Mouse (Mus musculus) layer of hippocampus, postnatal 36 days (tissue): Measurements from ENCODE around the gene Hyal2. TPM values are rescaled to one million over a fixed set of nuclear protein-coding genes. Genes with fewer than 3 reads are reported as not detected.

Source experiments
- DNase-seq, 2 experiments: peaks; one replicate each; pipeline ENCODE4 v3.0.0; 2022
- total RNA-seq, 2 experiments: library from RNA; stranded (reverse); gene quantifications; 2 replicates each; pipeline ENCODE4 v1.2.3; 2021

The Hyal2 gene
- total RNA-seq, 2 experiments from 2014 or later: 13.0 to 13.5 TPM

- DNase-seq: no peak
Observed at GRCm38 (mm10) chr9:107612945-107613569, 45.3 kb downstream of the Hyal2 start.

GRCm38 (mm10) chr9:107615035-107615434 lies 47.3 kb downstream of the Hyal2 start:
- no peak for DNase-seq

- DNase-seq: no peak
Observed at GRCm38 (mm10) chr9:107617461-107617860, 49.7 kb downstream of the Hyal2 start.

GRCm38 (mm10) chr9:107618098-107618497 lies 50.4 kb downstream of the Hyal2 start:
- no peak for DNase-seq

- DNase-seq: no peak
Observed at GRCm38 (mm10) chr9:107618778-107619545, 51.2 kb downstream of the Hyal2 start.

GRCm38 (mm10) chr9:107619546-107619879 lies 51.8 kb downstream of the Hyal2 start:
- no peak for DNase-seq

DNA sequence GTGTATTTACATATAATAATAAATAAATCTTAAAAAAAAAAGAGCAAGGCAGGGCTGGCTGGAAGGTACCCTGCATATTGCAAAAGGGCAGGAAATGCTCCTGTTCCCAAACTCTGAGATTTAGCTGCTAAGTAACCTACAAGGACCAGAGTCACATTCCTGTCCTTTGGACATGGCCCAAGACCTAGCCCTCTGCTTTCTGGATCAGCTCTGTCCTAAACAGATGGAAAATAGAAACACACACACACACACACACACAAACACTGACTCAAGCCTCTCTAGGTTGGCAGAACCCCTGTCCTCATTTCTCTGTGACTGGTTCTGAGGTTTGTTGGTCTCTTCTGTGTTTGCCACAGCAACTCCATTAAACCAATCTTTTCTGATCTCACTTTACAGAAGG lies 53.2 kb downstream of the Hyal2 start:
- DNase-seq: no peak

Other genes with a start within 250 kb of the Hyal2 start
- 10 to 100 TPM; 17.2 to 19.5 TPM for gene Hemk1, start 229.6 kb upstream of the Hyal2 start, total RNA-seq
- gene 6430571L13Rik, start 227.3 kb upstream of the Hyal2 start, total RNA-seq: 1 to 10 TPM; 1.5 to 1.9 TPM
- 10 to 100 TPM; 17.5 to 23.3 TPM for gene Cacna2d2, start 168.3 kb upstream of the Hyal2 start, total RNA-seq
- 10 to 100 TPM; 34.6 to 35.0 TPM for gene Tmem115, start 34.0 kb upstream of the Hyal2 start, total RNA-seq
- 10 to 100 TPM; 15.1 to 18.2 TPM for gene Cyb561d2, start 25.8 kb upstream of the Hyal2 start, total RNA-seq
- 10 to 100 TPM; 39.7 to 47.9 TPM for gene Nprl2, start 25.7 kb upstream of the Hyal2 start, total RNA-seq
- 1 to 10 TPM; 3.4 to 4.3 TPM for gene Zmynd10, start 20.6 kb upstream of the Hyal2 start, total RNA-seq
- 10 to 100 TPM; 15.8 TPM for gene Rassf1, start 16.4 kb upstream of the Hyal2 start, total RNA-seq
- 10 to 100 TPM; 70.1 to 82.0 TPM for gene Tusc2, start 4.7 kb upstream of the Hyal2 start, total RNA-seq
- gene Hyal1, start 9.0 kb downstream of the Hyal2 start, total RNA-seq: 1 to 10 TPM; 6.5 to 6.7 TPM
- 10 to 100 TPM; 13.5 to 13.8 TPM for gene Naa80, start 10.9 kb downstream of the Hyal2 start, total RNA-seq
- 1 to 10 TPM; 1.3 to 1.8 TPM for gene Hyal3, start 12.9 kb downstream of the Hyal2 start, total RNA-seq
- gene Ifrd2, start 19.7 kb downstream of the Hyal2 start, total RNA-seq: 10 to 100 TPM; 11.2 to 13.8 TPM
- gene Sema3b, start 41.3 kb downstream of the Hyal2 start, total RNA-seq: 1 to 10 TPM; 1.7 to 2.2 TPM
- gene Gnai2, start 67.4 kb downstream of the Hyal2 start, total RNA-seq: 100 to 1,000 TPM; 195 to 208 TPM
- gene Slc38a3, start 101.6 kb downstream of the Hyal2 start, total RNA-seq: 10 to 100 TPM; 53.9 to 60.6 TPM
- not detected for gene Gnat1, start 111.8 kb downstream of the Hyal2 start, total RNA-seq
- 1 to 10 TPM; 4.3 to 4.6 TPM for gene Sema3f, start 142.5 kb downstream of the Hyal2 start, total RNA-seq
- 100 to 1,000 TPM; 143 to 166 TPM for gene Rbm5, start 203.1 kb downstream of the Hyal2 start, total RNA-seq